Mouse (Mus musculus) large intestine, adult 2 months (tissue): ENCODE results near the gene Sox5. TPM values are rescaled to one million over a fixed set of nuclear protein-coding genes. Genes with fewer than 3 reads are reported as not detected.

Experiments used
- DNase-seq: peaks from one replicate; pipeline ENCODE4 v3.0.0-alpha.2; 2012; ENCODE audit warnings: low read depth, low spot score
- WGBS: fragments of 180-500 bp; shearing (Covaris S2); methylation state at CpG from one replicate; pipeline ENCODE4 v1.1.7; 2018; 5-methylcytosine and 5-hydroxymethylcytosine counted together
- polyA plus RNA-seq: library from polyadenylated mRNA; depleted of rRNA; stranded (reverse); fragments of >200 nt; gene quantifications from 2 replicates; pipeline ENCODE4 v1.2.3, GENCODE M21; 2012

The Sox5 gene
- polyA plus RNA-seq, 1 experiment: 0.55 TPM

DNA sequence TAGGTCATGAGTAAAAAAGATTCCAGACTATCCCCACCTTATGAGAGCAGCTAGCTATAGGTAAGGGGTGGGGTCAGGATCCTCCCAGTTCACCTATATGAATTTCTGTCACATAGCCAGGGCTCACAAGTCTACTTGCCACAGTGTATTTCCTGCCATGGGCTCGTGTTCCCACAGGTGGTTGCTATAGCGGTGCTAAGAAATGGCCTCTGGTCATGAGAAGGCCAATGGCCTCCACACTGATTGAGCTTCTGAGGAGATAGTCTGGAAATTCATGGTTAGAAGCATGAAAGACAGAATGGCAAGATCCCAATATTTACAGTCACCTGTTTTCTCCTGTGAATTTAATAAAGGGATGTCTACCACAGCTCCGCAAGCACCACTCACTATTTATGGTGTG lies 737.4 kb downstream of the Sox5 start:
- WGBS: 77% methylated on average over 3 of the region's 3 CpGs
- DNase-seq: no peak

DNA sequence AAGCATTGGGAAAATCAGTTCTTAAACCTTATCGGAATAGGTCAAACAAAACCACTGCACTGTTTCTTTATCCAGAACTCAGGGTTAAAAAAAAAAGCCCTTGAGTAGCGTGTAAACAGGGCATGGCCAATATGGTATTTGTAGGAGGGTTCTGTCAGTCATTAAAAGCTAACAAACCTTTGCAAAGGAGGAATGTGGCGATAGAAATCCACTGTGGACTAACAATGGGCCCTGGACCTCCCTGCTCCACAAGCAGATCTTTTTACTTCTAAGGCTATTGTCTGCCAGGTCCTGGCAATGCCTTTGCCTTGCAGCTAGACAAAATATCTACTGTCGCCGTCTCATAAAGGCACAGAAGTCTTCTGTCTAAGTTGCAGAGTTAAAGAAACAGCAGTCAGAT lies 738.8 kb downstream of the Sox5 start:
- WGBS: 54% methylated on average over 5 of the region's 5 CpGs
- DNase-seq: no peak

DNA sequence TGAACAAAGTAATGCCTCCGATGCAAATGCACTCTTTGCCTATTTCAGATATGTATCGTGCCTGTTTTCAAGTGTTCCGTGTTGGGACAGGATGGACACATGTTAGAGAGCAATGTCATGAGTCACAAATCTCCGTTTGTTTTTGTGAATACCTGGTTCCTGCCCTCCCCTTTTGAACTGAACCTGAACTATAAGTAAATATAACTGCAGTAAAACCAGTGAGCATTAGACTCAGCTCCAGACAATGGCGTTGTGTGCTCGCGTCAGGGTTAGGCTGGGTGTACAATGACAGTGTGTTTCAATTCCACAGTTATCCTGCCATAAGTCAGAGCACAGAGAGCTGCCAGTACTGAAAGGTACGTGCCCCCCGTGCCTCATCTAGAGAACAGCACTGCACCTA lies 739.8 kb downstream of the Sox5 start:
- DNase-seq: no peak
- WGBS: 36% methylated on average over 9 of the region's 9 CpGs

DNA sequence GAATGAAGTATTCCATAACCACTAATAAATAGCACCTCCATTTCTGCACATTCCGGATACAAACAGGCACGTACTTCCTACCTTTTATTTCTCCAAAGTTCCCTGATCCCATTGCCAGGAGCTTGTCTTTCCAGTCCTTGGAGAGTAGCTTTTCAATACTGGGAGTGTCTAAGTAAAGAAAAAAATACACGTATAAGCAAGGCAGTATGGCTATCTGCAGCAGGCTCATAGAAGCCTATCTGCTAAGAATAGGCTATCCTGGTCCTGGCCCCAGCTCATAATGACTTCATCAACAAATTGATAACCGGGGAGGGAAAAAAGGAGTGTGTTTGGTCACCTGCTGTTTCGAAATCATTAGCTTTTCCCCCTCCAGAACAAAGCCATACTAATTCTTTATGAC lies 740.6 kb downstream of the Sox5 start:
- 39% methylated on average over 5 of the region's 5 CpGs for WGBS
- DNase-seq: no peak

DNA sequence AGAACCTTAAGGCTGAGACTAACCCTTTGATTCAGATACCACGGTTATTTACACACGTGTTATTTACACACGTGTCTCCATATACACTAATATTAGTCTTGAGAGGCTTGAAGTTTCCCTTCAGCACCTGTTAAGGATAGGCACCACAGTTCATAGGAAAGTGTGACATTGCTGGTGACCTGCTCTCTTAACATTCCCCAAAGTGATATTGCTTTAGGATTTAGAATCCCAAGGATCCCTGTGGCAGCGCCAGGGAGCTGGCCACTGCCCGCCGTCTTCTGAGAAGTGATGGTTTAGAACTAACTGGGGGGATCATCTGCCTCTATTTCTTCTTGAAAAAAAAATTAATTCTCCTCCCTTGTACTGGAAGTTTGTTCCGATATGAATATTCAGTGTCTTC lies 741.4 kb downstream of the Sox5 start:
- WGBS: 95% methylated on average over 7 of the region's 7 CpGs
- no peak for DNase-seq

DNA sequence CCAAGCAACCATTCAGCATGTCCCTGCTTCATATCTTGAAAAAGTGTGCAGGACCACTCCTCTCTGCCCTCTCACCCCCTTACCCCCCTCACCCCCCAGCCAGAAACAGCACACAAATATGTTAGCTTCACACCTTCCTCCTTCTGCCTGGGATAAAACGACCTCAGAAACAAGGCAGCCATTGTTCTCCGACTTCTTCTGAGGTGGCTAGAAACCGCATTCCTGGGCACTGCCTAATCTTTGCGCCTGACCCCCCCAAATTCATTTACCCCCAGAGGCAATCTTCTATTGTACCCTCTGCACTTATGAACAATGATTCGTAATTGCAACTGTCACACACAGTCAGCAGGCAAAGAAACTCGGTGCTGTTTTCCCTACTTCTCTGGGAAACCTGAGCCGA lies 742.6 kb downstream of the Sox5 start:
- 28% methylated on average over 7 of the region's 7 CpGs for WGBS
- DNase-seq: no peak

DNA sequence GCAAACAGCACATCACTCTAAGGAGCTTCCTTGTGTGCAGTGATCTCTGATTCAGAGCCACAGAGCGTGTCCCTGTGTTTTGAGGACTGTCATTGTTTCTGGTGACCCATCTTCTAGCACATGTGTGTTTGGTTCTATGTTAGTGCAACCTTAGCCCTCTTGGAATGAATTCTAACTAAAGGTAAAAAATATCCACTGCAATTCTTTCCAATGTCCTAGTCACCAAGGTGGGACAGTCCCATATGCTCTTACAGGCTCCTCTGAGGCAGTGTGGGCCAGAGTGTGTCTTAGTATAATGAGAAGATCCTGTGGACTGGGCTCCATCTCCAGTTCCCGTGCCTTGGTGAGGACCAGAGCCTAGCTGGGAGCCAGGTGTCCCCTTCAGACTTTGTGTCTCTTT lies 748.6 kb downstream of the Sox5 start:
- WGBS: 96% methylated on average over 2 of the region's 2 CpGs
- DNase-seq: no peak

DNA sequence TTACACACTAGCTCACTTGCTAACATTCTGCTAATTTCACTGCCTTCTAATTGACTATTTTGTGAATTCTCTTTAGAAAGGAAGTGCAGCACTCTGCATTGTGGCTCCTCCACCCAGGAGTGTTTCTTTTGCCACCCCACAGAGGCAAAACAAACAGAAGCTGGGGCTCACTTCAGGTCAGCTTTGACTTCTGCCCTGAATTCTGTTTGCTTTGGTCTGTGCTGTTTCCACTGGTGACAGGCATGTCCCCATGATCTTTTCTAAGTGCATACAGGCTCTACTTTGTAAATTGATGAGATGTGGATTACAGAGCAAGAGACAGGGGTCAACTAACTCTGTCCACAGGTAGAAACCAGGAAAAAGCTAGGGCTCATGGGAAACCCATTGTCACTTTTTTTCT lies 764.8 kb downstream of the Sox5 start:
- no peak for DNase-seq

DNA sequence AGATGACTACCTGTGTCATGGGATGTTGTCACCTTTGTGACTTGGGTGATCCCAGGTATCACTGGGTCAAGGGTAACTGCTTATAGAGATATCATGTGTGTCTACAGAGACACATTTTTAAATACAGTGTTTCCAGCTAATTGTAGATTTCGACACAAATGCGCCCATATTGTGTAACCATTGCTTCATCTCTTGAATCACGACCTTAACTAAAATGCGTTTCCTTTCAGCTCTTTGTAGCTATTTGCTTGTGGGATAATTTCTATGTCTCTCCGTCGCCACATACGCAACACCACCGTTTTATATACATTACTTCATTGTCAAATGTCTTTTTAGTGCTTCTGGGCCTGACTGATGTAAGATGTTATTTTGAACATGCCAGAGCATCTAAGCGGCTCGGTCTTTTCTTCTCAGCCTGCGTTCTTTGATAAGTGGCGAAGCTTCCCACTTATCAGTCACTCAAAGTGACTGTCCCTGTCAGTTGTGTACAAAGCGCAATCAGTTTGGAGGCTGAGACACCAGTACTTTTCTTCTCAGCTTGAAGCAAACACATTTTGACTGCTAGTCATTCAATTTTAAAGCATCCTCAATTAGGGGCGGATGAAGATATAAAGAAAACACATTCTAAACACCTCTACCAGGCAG lies 769.8 kb downstream of the Sox5 start:
- DNase-seq: no peak
- WGBS: 92% methylated on average over 14 of the region's 14 CpGs

DNA sequence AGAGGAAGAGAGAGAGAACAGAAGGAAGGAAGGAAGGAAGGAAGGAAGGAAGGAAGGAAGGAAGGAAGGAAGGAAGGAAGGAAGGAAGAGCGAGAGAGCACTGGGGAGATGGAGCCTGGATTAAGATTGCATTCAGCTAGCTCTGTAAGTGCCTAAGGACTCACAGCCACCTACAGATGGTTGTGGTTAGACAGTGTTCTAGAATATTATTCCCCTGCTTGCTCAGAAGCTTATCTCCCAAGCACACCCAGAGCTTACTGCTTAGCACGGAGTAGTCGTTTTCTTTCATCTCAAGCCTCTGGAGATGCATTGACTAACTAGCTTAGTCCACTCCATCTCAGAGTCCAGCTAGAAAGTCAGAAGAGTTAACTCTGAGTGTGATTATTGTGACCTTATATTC lies 770.8 kb downstream of the Sox5 start:
- 82% methylated on average over 3 of the region's 3 CpGs for WGBS
- DNase-seq: no peak

DNA sequence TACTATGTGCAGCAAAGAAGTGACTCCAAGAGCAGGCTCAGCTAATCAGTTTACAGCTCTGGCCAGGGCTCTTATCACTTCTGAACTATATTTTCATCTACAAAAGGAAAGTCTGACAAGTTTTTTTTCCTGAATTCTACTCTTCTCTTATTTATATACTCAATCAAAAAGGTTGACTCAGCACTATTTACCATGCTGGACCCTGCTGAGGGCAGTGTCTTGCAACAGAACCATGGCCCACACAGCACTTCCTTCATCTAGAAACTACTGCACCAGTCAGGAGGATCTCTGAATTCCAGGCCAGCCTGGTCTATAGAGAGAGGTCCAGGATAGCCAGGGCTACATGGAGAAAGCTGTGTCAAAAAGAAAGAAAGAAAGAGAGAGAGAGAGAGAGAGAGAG lies 771.5 kb downstream of the Sox5 start:
- no peak for DNase-seq

DNA sequence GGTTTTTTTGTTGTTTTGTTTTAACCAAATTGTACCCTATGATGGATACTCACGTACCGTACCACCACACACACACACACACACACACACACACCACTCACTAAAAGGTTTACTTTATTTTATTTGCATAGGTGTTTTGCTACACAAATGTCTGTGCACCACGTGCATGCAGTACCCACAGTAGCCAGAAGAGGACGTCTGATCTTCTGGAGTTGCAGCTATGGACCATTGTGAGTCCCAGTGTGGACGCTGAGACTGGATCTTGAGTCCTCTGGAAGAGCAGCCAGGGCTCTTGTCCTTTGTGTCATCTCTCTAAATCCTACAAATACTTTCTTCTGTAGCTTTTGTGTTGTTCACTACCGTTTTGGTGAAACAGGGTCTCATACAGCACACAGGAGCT lies 776.6 kb downstream of the Sox5 start:
- no peak for DNase-seq
- 87% methylated on average over 6 of the region's 6 CpGs for WGBS

DNA sequence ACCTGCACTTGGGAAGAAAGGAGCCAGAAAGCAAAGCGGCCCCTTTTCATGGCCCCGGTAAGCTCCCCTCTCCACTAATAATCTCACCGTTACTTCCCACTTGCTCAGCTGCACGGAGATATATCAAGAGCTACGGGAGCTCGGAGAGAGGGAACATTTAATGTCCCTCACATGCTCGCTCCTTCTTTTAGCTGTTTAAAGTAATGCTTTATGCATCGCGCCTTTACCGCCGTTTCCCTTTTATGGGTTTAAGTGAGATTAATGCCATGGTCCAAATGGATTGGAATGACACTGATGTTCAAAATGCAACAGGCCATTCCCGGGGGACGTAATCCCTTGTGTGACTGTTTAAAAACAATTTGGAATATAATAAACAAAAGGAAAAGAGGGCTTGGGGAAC lies 783.6 kb downstream of the Sox5 start:
- no peak for DNase-seq
- WGBS: 82% methylated on average over 13 of the region's 13 CpGs

DNA sequence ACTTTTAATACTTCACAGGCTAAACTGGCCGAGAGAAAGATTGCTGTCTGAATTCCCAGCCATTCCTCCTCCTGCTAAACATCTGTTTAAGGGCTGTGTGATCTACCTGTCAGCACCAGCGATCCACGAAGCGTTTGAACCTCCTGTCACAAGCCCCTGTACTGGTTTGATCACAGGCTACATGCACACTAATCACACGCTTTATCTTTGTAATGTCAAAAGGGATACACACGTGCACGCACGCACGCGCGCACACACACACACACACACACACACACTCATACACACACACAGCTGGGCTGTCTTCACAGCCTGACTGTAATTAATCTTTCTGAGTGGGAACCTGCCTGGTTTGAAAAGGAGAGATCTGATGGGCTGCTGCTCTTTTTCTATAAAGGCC lies 784.2 kb downstream of the Sox5 start:
- 89% methylated on average over 11 of the region's 11 CpGs for WGBS
- DNase-seq: no peak

DNA sequence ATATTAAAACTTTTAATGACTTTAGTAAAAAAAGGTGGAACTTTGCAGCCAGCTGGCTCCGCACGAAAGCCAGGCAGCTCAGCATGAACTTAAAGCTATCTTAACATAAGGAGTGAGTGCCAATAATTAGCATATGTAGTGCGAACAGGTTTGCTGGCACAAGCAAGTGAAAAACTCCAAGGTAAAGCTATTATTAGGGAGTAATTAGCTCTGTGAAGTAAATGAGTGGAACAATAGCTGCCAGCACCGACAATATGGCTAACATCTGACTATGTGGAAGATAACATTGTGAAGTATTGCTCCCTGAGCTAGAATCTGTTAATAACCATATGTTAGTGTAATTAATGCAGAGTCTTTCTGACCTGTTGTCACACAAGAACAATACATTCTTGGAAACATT lies 786.7 kb downstream of the Sox5 start:
- no peak for DNase-seq
- WGBS: 78% methylated on average over 4 of the region's 4 CpGs

DNA sequence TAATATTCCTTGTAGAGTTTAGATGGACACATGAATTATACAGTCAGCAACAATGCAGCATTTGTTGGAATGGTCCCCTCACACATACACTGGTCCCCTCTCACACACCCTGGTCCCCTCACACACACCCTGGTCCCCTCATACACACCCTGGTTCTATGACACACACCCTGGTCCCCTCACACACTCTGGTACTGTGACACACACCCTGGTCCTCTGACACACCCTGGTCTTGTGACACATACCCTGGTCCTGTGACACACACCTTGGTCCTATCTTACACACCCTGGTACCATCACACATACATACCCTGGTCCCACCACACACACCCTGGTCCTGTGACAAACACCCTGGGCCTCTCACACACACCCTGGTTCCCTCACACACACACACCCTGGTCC lies 794.2 kb downstream of the Sox5 start:
- DNase-seq: no peak

DNA sequence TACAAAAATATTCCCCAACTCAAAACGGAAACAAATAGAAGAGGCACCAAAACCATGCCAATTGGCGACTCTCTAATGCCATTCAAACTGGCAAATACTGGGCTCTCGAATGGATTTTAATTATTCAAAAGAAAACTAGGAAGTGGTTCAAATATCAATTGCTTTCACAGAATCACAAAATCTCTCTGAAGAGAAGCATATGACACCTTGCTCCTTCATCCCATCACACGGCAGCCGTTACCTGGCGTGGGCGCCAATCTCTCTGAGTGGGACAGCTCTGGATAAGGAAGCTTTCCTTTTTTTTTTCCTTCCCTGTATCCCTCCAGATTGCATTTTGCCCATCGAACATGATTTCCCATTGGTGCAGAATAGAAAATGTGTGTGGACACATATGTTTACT lies 801.6 kb downstream of the Sox5 start:
- 94% methylated on average over 8 of the region's 8 CpGs for WGBS

DNA sequence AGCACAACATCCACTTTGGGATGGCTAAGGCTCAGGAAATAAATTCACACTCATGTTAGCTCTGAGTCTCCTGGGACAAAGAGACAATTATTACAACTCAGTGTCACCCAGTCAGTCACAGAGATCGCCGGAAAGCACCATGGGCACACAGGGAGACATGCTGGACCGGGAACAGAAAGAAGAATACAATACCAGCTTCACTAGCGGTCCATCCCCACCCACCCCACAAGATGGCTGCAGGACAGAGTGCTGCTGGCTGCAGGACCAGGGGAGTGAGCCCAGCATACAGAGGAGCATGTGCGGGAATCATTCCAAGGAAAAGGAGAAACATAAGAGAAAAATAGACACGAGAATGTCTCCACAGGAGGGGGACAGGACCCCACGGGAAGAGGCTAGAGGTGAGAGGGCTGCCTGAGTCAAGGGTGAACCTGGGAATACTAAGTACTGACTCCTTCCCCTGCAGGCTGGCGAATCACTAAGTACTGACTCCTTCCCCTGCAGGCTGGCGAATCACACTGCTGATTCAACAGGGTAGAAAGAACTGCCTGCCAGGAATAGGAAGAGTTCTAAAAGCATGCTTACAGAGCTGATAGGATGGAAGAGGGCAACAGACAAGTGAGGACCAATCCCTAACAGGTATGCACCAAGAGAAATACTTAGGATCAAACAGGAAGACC lies 813.9 kb downstream of the Sox5 start:
- no peak for DNase-seq
- WGBS: 76% methylated on average over 9 of the region's 9 CpGs

More for the DNA sequence above, 801.6 kb downstream of the Sox5 start:
- DNase-seq: no peak

DNA sequence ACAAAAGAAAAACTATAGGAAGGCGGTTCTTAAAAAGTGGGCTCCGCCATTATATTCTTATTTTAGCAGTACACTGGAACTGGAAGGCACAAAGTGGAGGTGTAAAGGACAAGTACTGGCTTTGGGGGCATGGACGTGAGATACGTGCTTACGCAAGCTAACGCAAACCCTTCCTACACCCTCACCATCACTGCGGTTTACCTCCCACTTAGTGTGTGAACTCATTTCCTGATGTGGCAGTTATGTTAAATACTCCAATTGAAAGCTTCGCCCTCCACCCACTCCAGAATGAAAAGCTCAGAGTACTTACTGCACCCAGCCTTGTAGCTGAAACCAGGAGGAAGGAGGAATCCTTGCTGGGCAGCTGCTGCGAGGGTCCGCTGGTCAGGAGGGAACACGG lies 821.3 kb downstream of the Sox5 start:
- no peak for DNase-seq
- 97% methylated on average over 11 of the region's 11 CpGs for WGBS

DNA sequence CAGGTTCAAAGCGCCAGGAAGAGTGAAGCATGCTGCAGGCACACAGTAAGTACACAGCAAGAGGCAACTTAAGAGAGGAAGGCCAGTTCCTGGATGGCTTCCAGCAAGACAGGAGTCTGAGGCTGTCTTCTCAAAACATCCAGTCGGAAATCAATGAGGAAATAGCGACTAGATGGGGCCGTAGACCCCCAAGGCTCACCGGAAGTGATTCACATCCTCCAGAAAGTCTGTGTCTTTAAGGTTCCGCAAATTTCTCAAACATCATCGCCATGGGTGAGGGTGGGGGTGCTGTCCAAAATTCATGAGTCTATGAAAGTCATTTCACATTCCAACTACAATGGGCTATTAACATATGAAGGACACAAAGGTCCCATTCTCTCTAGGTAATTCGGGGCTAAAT lies 821.7 kb downstream of the Sox5 start:
- 91% methylated on average over 8 of the region's 8 CpGs for WGBS
- no peak for DNase-seq

DNA sequence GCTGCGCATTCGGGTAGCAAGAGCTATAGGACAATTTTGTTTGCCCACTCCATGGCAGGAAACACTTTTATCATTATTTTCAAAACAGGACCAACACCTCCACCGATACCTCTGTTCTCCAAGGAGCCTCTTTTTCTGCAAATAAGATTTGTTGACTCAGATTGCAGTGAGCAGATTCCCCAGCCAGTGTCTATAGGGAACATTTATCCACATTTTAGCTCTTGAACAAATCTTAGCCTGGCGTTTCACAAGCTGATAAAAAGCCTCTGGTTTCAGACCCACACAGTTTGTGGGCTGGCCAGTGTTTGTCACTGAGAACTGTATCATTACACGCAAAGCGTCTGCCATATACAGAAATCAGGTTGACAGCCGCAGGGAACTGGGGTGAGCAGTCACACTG lies 823.4 kb downstream of the Sox5 start:
- 60% methylated on average over 7 of the region's 7 CpGs for WGBS
- no peak for DNase-seq

DNA sequence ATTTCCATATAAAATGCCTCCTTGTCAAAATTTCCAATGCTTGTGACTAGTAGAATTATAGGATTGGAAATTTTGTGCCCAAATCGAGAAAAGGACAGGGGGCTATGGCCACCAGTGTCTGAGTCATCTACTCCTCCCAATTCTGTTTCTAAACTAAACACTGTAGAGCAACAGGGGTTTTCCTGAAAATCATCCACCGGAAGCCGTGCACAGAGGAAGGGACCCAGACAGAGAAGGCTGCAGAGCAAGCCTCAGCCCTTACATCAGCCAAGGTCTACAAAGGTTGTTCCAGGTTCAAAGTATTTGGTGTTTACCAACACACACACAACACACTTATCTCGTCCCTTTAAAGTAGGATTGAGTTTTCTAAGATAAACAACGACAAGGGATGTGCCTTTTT lies 824.7 kb downstream of the Sox5 start:
- 81% methylated on average over 5 of the region's 5 CpGs for WGBS
- no peak for DNase-seq
